Mouse (Mus musculus) erythroid progenitor cell, adult 5-6 weeks (primary cell): ENCODE results near the gene Mettl17. TPM values are rescaled to one million over a fixed set of nuclear protein-coding genes. Genes with fewer than 3 reads are reported as not detected.
A peak's percentile ranks its signal among the peaks of the same experiment; 100 is the strongest.

ENCODE experiments used
- ATAC-seq: replicated peaks from 2 replicates; pipeline ENCODE4 v1.8.0; 2016; ENCODE audit warnings: moderate number of reproducible peaks, mild to moderate bottlenecking, moderate TSS enrichment, inconsistent platforms; ENCODE audit not compliant: poor library complexity, low FRiP score, severe bottlenecking
- total RNA-seq, 2 experiments: library from RNA; stranded (forward) in 1 of 2; stranded (reverse) in 1 of 2; fragments of 150-400 nt in 1 of 2; fragments of 186-747, 209-891 nt in 1 of 2; gene quantifications; 2 replicates each; pipeline versions ENCODE4 v1.2.3 to v1.2.4; 2015 to 2017; ENCODE audit warnings: low replicate concordance in 2 of 2

Mettl17 gene
- total RNA-seq, 2 experiments from 2014 or later = 1.7 to 11.3 TPM

DNA sequence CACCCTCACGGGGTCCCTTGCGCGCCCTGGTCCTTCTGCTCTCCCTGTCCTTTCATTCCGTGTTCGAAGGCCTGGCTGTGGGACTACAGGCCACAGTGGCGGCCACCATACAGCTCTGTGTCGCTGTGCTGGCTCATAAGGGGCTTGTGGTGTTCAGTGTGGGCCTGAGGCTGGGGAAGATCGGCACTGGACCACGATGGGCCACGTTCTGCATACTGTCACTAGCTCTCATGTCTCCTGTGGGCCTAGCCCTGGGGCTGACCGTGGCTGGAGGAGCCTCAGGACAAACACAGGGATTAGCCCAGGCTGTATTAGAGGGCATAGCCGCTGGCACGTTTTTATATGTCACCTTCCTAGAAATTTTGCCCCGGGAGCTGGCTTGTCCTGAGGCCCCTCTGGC, 10.4 kb downstream of the Mettl17 start:
- ATAC-seq = 0 out of 2 replicates have a peak, but pooled peaks have one; percentile 30

DNA sequence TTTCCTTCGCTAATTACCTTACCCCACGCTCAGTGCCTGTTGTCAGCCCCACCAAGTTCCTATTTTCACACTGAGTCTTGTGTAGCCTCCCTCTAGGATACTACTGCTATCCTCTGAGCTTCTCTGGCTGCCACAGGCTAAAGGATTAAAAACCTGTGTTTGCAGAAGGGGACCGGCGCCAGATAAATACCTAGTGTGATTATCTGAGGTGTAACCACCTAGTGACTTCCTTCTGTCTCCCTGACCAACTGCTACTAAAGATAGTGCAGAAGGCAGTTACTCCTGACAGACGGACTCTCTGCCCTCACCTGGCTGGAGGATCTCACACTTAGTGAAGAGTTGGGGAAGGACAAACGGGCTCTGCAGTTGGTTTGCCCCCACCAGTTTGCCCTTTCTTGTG, 11.4 kb downstream of the Mettl17 start:
- ATAC-seq = no peak

DNA sequence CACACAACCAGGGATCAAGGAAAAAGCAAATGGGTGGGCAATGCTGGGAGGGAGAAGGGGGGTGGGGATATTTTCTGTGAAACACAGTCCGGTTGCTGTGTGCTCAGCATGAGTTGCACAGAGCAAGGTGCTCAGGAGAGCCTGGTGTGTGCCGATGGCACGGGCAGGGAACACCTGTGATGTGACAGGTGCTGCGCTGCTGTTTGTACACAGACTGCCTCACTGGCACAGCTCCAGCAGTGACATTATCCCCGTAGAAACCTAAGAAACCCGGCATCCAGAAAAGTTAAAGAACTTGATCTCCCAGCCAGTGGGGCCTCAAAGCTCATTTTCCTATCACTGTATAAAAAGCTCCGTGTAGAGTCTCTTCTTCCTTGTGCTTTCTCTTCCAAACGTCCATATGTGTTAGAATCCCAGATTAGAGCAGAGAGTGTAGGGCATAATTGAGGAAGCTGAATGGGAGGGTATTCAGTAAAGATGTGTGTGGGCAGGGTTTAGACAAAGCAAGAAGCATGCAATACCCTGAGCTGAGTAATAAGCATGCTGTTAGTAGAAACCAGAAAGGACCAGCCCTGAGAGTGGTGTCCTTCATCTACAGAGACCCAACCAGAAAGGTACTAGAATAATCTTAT, 12.0 kb downstream of the Mettl17 start:
- no peak for ATAC-seq

DNA sequence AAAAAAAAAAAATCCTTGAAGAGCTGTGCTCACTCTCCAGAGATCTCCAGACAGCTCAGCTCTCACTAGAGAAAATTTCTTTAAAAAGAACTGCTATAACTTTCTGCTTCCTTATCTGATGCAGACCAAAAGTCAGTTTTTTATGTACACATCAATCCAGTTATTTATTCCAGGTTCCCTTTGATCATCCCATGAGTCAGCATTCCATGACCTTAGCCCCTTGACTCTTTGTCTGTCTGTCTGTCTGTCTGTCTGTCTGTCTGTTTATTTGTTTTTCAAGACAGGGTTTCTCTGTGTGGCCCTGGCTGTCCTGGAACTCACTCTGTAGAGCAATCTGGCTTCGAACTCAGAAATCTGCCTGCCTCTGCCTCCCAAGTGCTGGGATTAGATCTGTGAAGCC, 14.7 kb downstream of the Mettl17 start:
- ATAC-seq = no peak

DNA sequence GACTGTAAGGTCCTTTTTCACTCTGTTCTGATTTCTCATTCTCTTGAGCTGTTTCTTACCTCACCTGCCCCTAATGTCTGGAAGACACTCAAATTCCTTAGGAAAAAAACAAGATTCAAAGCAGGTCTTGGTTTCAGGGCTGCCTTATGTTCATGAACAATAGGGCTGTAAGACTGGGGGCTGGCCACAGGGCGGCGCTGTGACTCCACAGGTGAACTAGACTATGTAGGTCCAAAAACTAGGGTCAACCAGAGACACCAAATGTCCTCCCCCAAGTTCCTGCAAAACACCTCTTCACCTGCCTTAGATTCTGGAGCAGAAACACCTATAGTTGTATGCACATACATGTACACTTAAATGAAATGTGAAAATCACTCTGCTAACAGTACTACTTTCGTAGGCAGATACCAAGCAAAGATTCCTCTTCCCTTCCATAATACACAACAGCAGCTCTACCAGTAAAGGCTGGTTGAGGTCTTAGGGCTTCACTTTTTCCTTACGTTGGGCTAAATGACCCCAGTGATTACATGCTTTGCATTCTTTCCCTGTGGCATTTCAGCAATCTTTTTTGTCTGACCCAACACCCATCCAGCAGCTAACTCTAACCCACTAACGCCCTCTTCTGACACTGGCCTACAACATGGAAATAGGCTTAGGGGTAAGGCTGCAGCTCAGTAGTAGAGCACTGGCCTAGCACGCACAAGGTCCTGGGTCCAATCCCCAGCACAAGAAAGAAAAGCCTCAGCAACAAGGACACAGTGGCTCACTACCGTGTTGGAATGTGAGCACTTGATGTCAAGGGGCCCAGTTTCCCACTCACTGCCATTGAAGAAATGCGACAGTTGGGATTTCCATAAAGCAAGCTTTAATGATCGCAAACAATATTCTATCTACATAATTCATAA, 18.4 kb downstream of the Mettl17 start:
- no peak; the same call in 1 of the 2 replicates for ATAC-seq

DNA sequence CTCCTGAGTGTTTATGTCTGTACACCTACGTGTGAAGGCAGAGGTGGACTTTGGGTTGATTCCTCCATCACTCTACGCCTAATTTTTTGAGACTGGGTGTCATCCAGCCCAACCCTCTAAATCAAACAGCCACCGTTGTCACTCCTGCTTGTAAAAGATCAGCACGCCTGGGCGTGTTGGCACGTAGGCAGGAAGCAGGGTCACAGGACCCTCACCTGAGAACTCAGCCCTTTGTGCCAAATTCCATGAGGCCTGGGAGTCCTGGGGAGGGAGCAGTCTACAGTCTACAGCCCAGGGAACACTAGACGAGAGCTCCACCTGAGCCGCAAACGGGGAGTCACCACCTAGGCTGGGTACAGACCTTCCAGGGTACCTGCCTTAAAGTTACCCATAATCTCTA, 19.1 kb downstream of the Mettl17 start:
- ATAC-seq = no peak

DNA sequence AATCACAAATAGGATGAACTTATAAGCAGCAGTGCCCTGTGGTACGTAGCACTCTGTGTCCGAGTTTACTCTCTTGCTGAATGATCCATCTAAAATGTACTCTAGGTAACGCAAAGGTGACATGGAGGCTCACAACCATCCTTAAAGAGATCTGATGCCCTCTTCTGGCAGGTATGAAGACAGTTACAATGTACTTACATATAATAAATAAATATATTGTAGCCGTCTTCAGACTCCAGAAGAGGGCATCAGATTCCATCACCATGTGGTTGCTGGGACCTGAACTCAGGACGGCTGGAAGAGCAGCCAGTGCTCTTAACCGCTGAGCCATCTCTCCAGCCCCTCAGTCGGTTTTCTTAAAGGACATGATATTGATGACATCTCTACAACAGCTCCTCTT, 20.1 kb downstream of the Mettl17 start:
- ATAC-seq = no peak

DNA sequence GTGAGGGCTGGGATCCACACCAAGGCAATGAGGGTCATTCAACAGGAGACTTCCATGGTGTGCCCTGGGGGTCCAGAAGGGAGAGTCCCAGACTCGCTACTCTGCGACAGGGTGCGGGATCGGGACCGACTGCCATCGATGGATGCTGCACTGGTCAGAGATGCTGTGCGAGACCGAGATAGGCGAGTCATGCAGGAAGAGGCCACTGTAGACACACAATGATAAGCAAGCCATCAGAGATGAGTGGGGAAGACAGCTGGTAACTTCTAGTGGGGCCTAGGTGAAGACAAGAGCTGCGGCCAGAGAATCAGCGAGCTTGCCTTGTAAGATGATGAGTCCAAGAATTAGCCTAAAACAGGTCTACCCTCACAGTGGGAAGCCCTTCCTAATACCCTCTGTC, 21.5 kb downstream of the Mettl17 start:
- ATAC-seq = 0 out of 2 replicates have a peak, but pooled peaks have one; percentile 41

DNA sequence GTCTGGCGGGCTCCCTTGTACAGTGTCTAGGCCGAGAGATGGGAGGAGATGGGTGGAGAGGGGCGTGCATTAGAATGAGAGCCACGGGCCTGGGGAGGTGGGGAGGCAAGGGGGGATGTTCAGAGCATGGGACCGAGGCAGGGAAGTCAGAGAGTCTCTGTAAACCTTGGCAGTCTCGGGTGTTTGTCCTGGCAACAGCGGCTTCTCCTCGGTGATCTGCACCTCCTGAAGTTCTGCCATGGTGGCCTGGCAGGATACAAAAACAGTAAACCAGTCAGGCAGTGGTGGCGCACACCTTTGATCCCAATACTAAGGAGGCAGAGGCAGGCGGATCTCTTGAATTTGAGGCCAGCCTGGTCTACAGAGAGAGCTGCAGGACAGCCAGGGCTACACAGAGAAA, 26.7 kb downstream of the Mettl17 start:
- ATAC-seq = no peak

DNA sequence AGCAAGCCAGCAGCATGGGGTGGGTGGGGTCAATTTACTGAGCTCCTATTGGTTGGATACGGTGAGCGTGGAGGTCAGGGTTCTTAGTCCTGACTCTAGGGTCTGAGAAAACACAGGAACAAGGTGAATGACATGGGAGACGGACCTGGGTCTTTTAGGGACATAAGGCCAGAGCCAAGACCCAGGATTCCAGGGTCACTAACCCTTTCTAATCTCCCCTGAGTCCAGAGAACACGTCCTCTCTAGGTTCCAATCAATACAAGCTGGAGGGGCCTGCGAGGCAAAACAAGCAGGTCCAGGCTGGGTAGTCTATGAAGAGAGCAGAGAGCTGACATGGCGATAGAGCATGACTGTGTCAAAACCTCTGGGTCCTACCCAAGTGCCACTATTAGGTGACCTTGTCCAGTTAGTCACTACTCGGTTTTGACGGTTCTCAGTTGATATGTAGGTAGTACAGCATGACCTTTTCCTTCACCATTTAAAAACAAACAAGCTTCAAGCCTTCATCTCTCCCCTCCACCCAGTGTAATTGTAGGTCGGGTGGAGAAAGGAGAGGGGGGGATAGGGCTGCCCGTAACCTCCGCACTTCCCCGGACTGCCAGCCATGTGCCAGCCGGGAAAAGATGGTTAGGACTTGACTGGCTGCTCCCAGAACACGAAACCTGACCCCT, 27.9 kb downstream of the Mettl17 start:
- no peak for ATAC-seq

DNA sequence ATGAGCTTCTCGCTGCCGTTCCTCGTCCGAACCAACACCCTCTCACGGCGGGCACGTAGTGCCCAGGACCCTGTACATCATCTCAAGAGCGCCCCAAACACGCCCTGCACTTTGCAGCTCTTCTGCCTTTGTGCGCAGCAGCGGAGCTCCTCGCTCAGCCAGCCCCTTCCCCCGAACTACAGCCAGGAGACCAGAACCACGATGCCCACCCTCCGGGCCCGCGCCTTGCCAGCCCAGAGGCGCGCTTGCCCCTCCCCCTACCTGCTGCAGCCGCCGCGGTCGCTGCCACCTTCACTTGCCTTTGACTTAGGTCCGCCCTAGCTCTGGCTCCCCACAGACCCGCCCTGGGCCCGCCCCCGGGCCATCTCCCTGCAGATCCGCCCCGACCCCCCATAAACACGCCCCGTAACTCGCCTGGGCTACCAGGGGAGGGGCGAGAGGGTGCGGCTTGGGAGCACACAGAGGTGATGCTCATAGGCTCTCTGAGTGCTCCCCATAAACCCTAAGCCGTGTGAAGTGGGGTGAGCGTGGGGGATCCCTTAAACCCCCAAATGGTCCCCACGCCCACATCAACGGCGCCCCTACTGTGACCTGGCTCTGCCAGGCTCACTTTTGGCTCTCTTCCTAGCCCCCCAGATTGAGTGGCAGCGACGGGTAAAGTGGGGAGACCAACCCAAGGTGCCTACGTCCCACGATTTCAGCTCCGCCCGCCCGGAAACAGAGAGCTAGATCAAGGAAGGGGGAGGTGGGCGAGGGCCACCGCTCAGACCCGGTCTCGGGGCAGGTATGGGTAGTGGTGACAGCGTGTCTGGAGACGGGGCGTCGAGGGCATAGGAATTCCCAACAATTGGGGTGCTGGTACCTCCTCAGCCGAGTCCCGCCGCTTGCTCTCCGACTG, 28.7 kb downstream of the Mettl17 start:
- ATAC-seq = peak; percentile 37; the same call in 1 of the 2 replicates

DNA sequence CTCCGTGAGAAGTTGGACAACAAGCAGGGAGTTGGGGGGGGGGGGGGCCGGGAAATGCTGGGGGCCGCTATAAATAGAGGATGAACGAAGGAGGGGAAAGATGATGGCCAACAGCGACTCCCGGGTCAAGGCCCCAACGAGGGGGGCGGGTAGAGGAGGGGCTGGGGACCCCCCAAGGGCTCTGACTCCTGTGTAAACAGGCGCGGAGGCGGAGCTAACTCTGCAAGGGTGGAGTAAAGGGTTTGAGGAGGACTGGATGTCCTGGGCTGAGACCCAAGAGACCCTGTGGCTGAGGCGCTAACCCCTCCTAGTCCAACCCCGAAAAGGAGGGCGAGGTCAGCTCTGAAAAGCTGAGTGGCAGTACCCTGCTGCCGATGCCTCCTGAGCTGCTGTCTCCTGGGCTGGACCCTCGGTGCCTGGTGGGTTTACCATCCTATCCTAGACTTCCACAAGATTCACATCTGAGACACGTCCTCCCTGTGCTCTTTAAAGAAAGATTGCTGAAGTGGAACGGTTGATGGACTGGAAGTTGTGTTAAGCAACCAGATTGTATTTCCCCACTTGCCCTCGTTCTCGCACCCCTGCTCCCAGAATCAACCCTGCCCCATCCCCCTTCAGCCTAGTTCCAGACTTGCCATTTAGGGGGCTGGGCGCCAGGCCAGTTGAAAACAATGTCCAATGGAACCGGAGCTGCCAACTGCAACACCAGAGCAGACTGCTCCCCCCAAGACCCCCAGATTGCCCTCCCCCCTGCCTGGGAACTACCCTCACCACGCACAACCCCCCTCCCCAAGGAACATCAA, 29.5 kb downstream of the Mettl17 start, which contains the start of gene Ndrg2:
TSS of gene Ndrg2 (minus strand) at position 199 of the 803 bp plus-strand sequence.
- ATAC-seq = no peak

DNA sequence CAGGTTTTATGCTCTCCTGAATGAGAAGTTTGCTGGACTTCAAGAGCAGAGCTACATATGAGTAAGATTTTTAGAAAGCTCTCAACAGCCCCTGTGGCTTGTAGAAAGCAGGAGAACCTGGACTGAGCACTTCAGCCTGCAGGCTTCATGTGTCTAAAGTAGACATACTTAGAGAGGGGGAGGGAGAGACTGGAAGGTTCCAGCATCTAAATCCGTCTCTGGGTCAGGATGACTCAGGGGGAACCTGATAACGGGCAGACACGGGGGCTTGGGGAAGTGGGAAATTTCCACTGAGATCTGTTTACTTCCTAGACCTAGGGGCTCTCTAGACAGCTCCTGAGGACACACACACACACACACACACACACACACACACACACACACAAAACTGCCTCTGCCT, 30.4 kb downstream of the Mettl17 start:
- ATAC-seq = no peak

DNA sequence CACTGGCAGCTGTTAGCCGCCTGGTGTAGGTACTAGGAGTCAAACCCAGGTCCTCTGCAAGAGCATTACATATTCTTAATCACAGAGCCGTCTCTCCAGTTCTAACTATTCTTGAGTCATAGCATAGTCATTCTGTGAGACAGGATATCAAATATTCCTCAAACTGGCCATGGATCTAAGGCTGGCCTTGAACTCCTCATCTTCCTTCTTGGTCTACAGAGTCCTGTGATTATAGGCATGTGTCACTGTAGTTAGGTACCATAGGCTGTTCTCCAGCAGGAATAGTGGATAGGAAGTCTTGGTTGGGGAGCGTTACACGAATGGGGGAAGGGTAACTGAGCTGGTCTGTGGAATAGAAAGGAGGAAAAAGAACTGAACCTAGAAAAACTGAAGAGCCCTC, 31.9 kb downstream of the Mettl17 start:
- no peak for ATAC-seq

DNA sequence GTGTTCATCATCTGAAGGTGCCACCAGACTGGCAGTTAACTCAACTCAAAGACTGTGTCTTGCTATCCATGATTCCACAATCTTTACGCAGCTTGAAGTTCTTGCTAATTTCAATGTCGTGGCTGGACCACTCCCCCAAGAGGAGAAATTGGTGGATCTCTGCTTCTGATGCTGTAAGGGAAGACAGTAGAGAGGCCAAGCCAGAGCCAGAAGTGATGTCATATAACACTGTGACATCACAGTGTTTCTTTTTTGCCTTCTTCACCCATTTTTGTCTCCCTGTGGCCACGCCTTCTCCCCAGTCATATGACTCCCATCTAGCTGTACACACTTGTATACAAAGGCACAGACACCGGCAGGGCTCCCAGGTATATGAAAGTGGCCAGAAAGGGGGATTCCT, 33.5 kb downstream of the Mettl17 start, which contains the start of gene Tppp2:
TSS of gene Tppp2 (plus strand) at position 301 of the 400 bp plus-strand sequence.
- no peak for ATAC-seq

DNA sequence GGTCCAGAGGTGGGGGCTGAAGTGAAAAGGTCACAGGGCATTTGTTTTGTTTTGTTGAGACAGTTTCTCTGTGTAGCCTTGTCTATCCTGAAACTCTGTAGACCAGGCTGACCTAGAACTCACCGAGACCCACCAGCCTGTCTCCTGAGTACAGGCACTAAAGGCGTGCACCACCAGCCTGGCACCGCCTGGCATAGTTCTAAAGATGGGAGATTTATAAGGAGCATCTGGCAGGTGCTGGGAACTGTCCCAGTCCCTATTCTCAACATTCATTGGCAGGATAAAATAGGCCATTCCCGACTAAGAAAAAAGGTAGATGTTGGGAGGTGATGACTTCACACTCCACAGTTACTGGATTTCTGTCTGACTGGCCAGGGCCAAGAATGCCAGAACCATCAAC, 34.3 kb downstream of the Mettl17 start:
- ATAC-seq = no peak

DNA sequence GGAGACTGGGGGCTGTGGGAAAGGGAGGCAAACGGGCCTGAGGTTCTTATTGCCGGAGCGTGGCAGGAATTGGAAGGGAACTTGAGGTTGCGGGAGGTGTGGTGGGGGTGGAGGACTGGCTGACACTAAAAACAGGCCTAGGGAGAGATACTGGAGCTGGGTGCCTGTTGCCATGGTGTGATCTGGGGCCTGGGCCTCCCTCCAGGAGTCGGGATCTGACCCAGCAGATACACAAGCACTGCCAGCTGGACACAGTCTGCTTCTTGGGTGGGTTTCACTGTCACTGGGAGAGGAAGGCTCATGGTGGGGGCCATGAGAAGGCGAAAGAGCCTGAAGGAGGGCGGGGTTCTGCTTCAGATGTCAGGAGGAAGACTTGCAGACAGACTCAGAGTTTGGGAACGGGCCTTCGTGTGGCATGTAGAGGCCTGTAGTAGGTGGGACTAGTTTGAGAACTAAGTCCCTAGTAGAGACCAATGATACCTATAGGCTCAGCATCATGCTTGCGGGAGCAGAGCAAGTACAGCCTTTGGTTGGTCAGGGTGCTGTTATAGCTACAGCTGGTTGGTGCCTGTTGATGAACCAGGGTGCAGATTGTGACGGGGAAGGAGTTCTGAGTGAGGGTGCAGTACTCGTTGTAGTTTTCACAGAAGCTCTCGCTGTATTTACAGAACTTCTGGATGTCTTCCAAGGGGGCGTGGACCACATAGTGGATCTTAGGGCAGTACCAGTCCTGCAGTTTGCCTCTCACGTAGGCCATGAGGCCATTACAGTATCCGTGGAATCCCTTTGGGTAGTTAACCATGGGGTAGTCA, 37.3 kb downstream of the Mettl17 start:
- ATAC-seq = no peak

DNA sequence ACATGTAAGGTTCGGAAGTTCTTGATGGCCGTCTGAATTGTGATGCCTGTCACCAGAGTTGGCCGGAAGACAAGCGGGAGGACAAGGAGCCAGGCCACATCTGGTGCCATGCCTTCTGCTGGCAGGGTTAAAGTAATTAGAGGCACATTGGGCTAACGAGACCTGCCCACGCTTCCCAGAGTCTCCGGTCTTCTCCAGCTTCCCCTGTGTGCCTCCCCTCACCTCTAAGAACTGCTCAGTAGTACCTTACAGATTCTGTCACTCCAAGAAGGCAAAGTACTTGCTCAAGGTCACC, 37.9 kb downstream of the Mettl17 start, which contains the start of gene Rnase13:
TSS of gene Rnase13 (minus strand) at position 203 of the 295 bp plus-strand sequence.
- no peak for ATAC-seq
